Mouse (Mus musculus) stomach, embryonic 14.5 days (tissue): ENCODE results near the gene Lrrc36. TPM values are rescaled to one million over a fixed set of nuclear protein-coding genes. Genes with fewer than 3 reads are reported as not detected.

ENCODE experiments used
- ATAC-seq: fragments of 200-750 bp; cut with Nextera tagmentation; 2 replicates; pipeline ENCODE4 v1.8.0; 2017; ENCODE audit warnings: low read depth, moderate TSS enrichment; ENCODE audit not compliant: insufficient number of reproducible peaks, insufficient read depth, low FRiP score
- H3K27ac ChIP-seq: fragments of 300-500 bp; sonication (generic); 2 replicates; pipeline ENCODE4 v1.5.1; 2014; ENCODE audit warnings: mild to moderate bottlenecking, low read length, moderate library complexity, mixed read lengths
- H3K27me3 ChIP-seq: fragments of 300-500 bp; sonication (generic); 2 replicates; pipeline ENCODE4 v1.6.1; 2014; ENCODE audit warnings: low read length, control low read depth, mixed read lengths; ENCODE audit not compliant: control insufficient read depth, insufficient read depth
- H3K36me3 ChIP-seq: fragments of 300-500 bp; sonication (generic); 2 replicates; pipeline ENCODE4 v1.6.1; 2014; ENCODE audit warnings: mild to moderate bottlenecking, control low read depth, low read length, moderate library complexity, mixed read lengths; ENCODE audit not compliant: control insufficient read depth, insufficient read depth
- H3K4me1 ChIP-seq: fragments of 300-500 bp; sonication (generic); 2 replicates; pipeline ENCODE4 v1.6.1; 2014; ENCODE audit warnings: low read length, control low read depth, mixed read lengths; ENCODE audit not compliant: control insufficient read depth, insufficient read depth
- H3K4me2 ChIP-seq: fragments of 300-500 bp; sonication (generic); replicated peaks from 2 replicates; pipeline ENCODE4 v1.6.1; 2014; ENCODE audit warnings: low read depth, low read length, control low read depth
- H3K4me3 ChIP-seq: fragments of 300-500 bp; sonication (generic); 2 replicates; pipeline ENCODE4 v1.5.1; 2014; ENCODE audit warnings: low read depth, low read length, control low read depth
- H3K9ac ChIP-seq: fragments of 300-500 bp; sonication (generic); replicated peaks from 2 replicates; pipeline ENCODE4 v1.6.1; 2014; ENCODE audit warnings: low read depth, mild to moderate bottlenecking, control low read depth, low read length, moderate library complexity, mixed read lengths
- H3K9me3 ChIP-seq: fragments of 300-500 bp; sonication (generic); 2 replicates; pipeline ENCODE4 v1.6.1; 2016; ENCODE audit warnings: low read depth, low read length, control low read depth; ENCODE audit not compliant: control insufficient read depth
- WGBS: fragments of 180-500 bp; shearing (Covaris S2); extraction: QIAGEN DNeasy Blood & Tissue Kit; methylation state at CpG from one replicate; pipeline ENCODE4 v1.1.7; 2014; 5-methylcytosine and 5-hydroxymethylcytosine counted together
- polyA plus RNA-seq: library from polyadenylated mRNA; unstranded; fragments of >200 nt; fragmentation: Nextera tagmentation; extraction: Ambion mirVana; gene quantifications from 2 replicates; pipeline ENCODE4 v1.2.1, GENCODE M21; 2014

The Lrrc36 gene
- polyA plus RNA-seq, 1 experiment from 2014 or later, result not detected

- no peaks in the 10 kb centered on the region for H3K4me1 ChIP-seq
- peak; percentile 49; the same call in 1 of the 2 replicates for ATAC-seq
- WGBS, result 86% methylated on average over 3 of the region's 3 CpGs
- no peak overlapping the region for H3K4me3 ChIP-seq
- H3K36me3 ChIP-seq, result no peaks in the 10 kb centered on the region
- no peak overlapping the region for H3K9ac ChIP-seq
- H3K27me3 ChIP-seq, result no peaks in the 10 kb centered on the region
- no peak overlapping the region for H3K4me2 ChIP-seq
- H3K27ac ChIP-seq, result no peak overlapping the region
- H3K9me3 ChIP-seq, result no peaks in the 10 kb centered on the region
Observed at GRCm38 (mm10) chr8:105448188-105448587, 34.8 kb downstream of the Lrrc36 start.

- ATAC-seq, result no peak; the same call in 1 of the 2 replicates
- no peak overlapping the region for H3K4me3 ChIP-seq
- H3K9ac ChIP-seq, result no peak overlapping the region
- no peak overlapping the region for H3K27ac ChIP-seq
- no peaks in the 10 kb centered on the region for H3K4me1 ChIP-seq
- H3K27me3 ChIP-seq, result no peaks in the 10 kb centered on the region
- WGBS, result 81% methylated on average over 5 of the region's 5 CpGs
- no peaks in the 10 kb centered on the region for H3K9me3 ChIP-seq
- no peaks in the 10 kb centered on the region for H3K36me3 ChIP-seq
- no peak overlapping the region for H3K4me2 ChIP-seq
Observed at GRCm38 (mm10) chr8:105448596-105448995, 35.2 kb downstream of the Lrrc36 start.

- Histone ChIP-seq H3K36me3 (no peaks in the 10 kb centered on the region), H3K4me1 (no peaks in the 10 kb centered on the region), H3K4me3 (no peak overlapping the region), H3K27me3 (no peaks in the 10 kb centered on the region), H3K27ac (no peak overlapping the region), H3K9me3 (no peaks in the 10 kb centered on the region), H3K4me2 (no peak overlapping the region), H3K9ac (no peak overlapping the region)
- WGBS, result 75% methylated on average over 1 of the region's 1 CpGs
- ATAC-seq, result no peak
Observed at GRCm38 (mm10) chr8:105450977-105451376, 37.6 kb downstream of the Lrrc36 start.

GRCm38 (mm10) chr8:105451903-105452603 lies 38.7 kb downstream of the Lrrc36 start:
- ATAC-seq, result no peak
- Histone ChIP-seq H3K4me2 (no peak overlapping the region), H3K36me3 (no peaks in the 10 kb centered on the region), H3K9me3 (no peaks in the 10 kb centered on the region), H3K27me3 (no peaks in the 10 kb centered on the region), H3K4me3 (no peak overlapping the region), H3K9ac (no peak overlapping the region), H3K27ac (no peak overlapping the region), H3K4me1 (no peaks in the 10 kb centered on the region)
- WGBS, result 60% methylated on average over 15 of the region's 15 CpGs

- H3K4me1 ChIP-seq, result no peaks in the 10 kb centered on the region
- H3K36me3 ChIP-seq, result no peaks in the 10 kb centered on the region
- H3K9me3 ChIP-seq, result no peaks in the 10 kb centered on the region
- H3K27ac ChIP-seq, result no peak overlapping the region
- no peak overlapping the region for H3K4me3 ChIP-seq
- H3K4me2 ChIP-seq, result no peak overlapping the region
- WGBS, result 71% methylated on average over 5 of the region's 5 CpGs
- ATAC-seq, result no peak
- H3K9ac ChIP-seq, result no peak overlapping the region
- no peaks in the 10 kb centered on the region for H3K27me3 ChIP-seq
Observed at GRCm38 (mm10) chr8:105453296-105453695, 39.9 kb downstream of the Lrrc36 start.

GRCm38 (mm10) chr8:105454088-105454487 lies 40.7 kb downstream of the Lrrc36 start:
- Histone ChIP-seq H3K27me3 (no peaks in the 10 kb centered on the region), H3K4me2 (no peak overlapping the region), H3K36me3 (no peaks in the 10 kb centered on the region), H3K4me1 (no peaks in the 10 kb centered on the region), H3K9me3 (no peaks in the 10 kb centered on the region), H3K9ac (no peak overlapping the region), H3K4me3 (no peak overlapping the region), H3K27ac (no peak overlapping the region)
- WGBS, result 53% methylated on average over 5 of the region's 5 CpGs
- ATAC-seq, result no peak

GRCm38 (mm10) chr8:105455218-105455617 lies 41.8 kb downstream of the Lrrc36 start:
- Histone ChIP-seq H3K27me3 (no peaks in the 10 kb centered on the region), H3K4me3 (no peak overlapping the region), H3K36me3 (no peaks in the 10 kb centered on the region), H3K27ac (no peak overlapping the region), H3K9me3 (no peaks in the 10 kb centered on the region), H3K9ac (no peak overlapping the region), H3K4me2 (no peak overlapping the region; the same call in 1 of the 2 replicates), H3K4me1 (no peaks in the 10 kb centered on the region)
- WGBS, result 41% methylated on average over 10 of the region's 10 CpGs
- ATAC-seq, result no peak

GRCm38 (mm10) chr8:105461085-105461803 lies 47.9 kb downstream of the Lrrc36 start:
- 44% methylated on average over 13 of the region's 13 CpGs for WGBS
- Histone ChIP-seq H3K9ac (no peak overlapping the region), H3K36me3 (no peaks in the 10 kb centered on the region), H3K27me3 (no peaks in the 10 kb centered on the region), H3K9me3 (no peaks in the 10 kb centered on the region), H3K27ac (no peak overlapping the region), H3K4me1 (no peaks in the 10 kb centered on the region), H3K4me3 (no peak overlapping the region), H3K4me2 (no peak overlapping the region)
- no peak for ATAC-seq
